Mouse (Mus musculus): ENCODE measurements around the gene Obscn.

DNA sequence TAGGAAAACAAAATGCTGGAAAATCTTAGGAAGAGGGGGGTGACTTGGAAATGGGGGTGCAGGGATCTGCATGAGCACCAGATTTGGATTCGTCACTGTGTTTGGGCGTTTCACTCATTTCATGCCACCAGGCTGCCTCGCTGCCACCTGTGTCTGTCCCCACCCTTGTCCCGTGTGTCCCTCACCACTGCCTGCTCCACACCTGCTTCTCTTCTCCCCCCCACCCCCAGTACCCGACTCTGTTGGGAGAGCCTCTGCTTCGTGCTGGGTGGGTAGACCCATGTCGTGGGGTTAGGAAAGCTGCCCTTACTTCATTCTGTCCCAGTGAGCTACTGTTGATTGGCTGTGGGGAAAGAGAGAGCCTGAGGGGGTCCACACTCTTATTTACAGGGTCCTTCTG is 151.5 kb downstream of the Obscn start:
- TF ChIP-seq CTCF (IDR thresholded peaks at IDR 0.05; ENCODE audit: low read depth, low read length) (no peak), GATA1 (IDR thresholded peaks at IDR 0.05; ENCODE audit: borderline replicate concordance, low read length) (no peak), TAL1 (conservative IDR thresholded peaks at IDR 0.05; ENCODE audit: low read depth, low read length) (no peak), POLR2AphosphoS5 (IDR thresholded peaks at IDR 0.05; ENCODE audit: insufficient replicate concordance, low read depth, low read length) (no peak)
